Mouse (Mus musculus) megakaryocyte-erythroid progenitor cell, adult 5-6 weeks (primary cell): ENCODE data around the gene Pcdh8. TPM values are rescaled to one million over a fixed set of nuclear protein-coding genes. Genes with fewer than 3 reads are reported as not detected.

Source experiments
- ATAC-seq: replicated peaks from 2 replicates; pipeline ENCODE4 v1.8.0; 2016; ENCODE audit warnings: mild to moderate bottlenecking, inconsistent platforms; ENCODE audit not compliant: severe bottlenecking, poor library complexity, low FRiP score, low TSS enrichment
- total RNA-seq, 2 experiments: library from RNA; stranded (forward) in 1 of 2; stranded (reverse) in 1 of 2; fragments of 200-1000, 215-1000 nt in 1 of 2; fragments of >200 nt in 1 of 2; fragmentation: Nextera tagmentation in 1 of 2; gene quantifications; 2 replicates each; pipeline ENCODE4 v1.2.3; 2014 to 2017

The Pcdh8 gene
- total RNA-seq (2014; fragmentation: Nextera tagmentation) (not detected in 2 replicates), total RNA-seq (2017) (not detected in 2 replicates)

GRCm38 (mm10) chr14:79771094-79771535 is at the start of gene Pcdh8:
TSS of gene Pcdh8 (minus strand) at chr14:79771312.
- ATAC-seq: peak; percentile 72

- ATAC-seq: no peak
These were observed 43.6 kb upstream of the Pcdh8 start for GRCm38 (mm10) chr14:79814709-79815108.

- ATAC-seq: no peak
These were observed 43.0 kb upstream of the Pcdh8 start for GRCm38 (mm10) chr14:79814084-79814483.

- no peak for ATAC-seq
These were observed 22.1 kb upstream of the Pcdh8 start for GRCm38 (mm10) chr14:79793179-79793578.

GRCm38 (mm10) chr14:79789535-79789934 is 18.4 kb upstream of the Pcdh8 start:
- ATAC-seq: no peak

GRCm38 (mm10) chr14:79788656-79789204 is 17.6 kb upstream of the Pcdh8 start:
- ATAC-seq: no peak

GRCm38 (mm10) chr14:79787918-79788317 is 16.8 kb upstream of the Pcdh8 start:
- ATAC-seq: no peak

- no peak for ATAC-seq
These were observed 14.3 kb upstream of the Pcdh8 start for GRCm38 (mm10) chr14:79785400-79785799.

- ATAC-seq: no peak
These were observed 9.8 kb upstream of the Pcdh8 start for GRCm38 (mm10) chr14:79780889-79781288.

- ATAC-seq: no peak
These were observed 9.2 kb upstream of the Pcdh8 start for GRCm38 (mm10) chr14:79780332-79780731.

- ATAC-seq: no peak
These were observed 8.7 kb upstream of the Pcdh8 start for GRCm38 (mm10) chr14:79779841-79780240.

- no peak for ATAC-seq
These were observed 2.6 kb upstream of the Pcdh8 start for GRCm38 (mm10) chr14:79773425-79774391.

GRCm38 (mm10) chr14:79771802-79772511 is 845 bp upstream of the Pcdh8 start:
- no peak for ATAC-seq

- no peak for ATAC-seq
These were observed 612 bp downstream of the Pcdh8 start for GRCm38 (mm10) chr14:79770306-79771093.

- ATAC-seq: peak; percentile 85
These were observed 1.5 kb downstream of the Pcdh8 start for GRCm38 (mm10) chr14:79769618-79770017.

- ATAC-seq: no peak
These were observed 2.1 kb downstream of the Pcdh8 start for GRCm38 (mm10) chr14:79768996-79769395.

GRCm38 (mm10) chr14:79768076-79768830 is 2.9 kb downstream of the Pcdh8 start:
- ATAC-seq: no peak

- ATAC-seq: no peak
These were observed 3.5 kb downstream of the Pcdh8 start for GRCm38 (mm10) chr14:79767601-79768000.
